Mouse (Mus musculus) kidney, postnatal 36 days (tissue): ENCODE measurements around the gene Drc3.

Experiments used
- DNase-seq, 2 experiments: peaks; one replicate each; pipeline ENCODE4 v3.0.0; 2021 to 2022; ENCODE audit warnings: mixed read lengths in 2 of 2

The Drc3 gene

DNA sequence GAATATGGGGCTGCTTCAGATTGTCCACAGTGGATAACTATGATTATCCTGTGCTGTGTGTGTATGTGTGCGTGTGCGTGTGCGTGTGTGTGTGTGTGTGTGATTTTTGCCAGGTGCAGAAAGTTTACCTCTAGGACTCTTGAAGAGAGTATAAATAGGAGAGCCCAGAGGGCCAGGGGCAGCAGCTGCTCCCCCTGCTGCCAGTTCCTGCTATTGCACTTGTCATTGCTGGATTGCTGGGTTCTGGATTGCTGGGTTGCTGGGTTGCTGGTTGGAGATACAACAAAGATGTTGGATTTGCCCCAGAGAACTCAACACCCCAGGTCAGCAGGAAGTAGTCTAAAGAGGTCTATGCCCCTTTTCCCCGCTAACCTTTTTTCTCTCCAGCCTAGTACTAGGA is 14.8 kb upstream of the Drc3 start:
- DNase-seq = peak in 1 of 2 experiments; percentile 72

- no peak for DNase-seq
These were observed 13.8 kb upstream of the Drc3 start for GRCm38 (mm10) chr11:60339361-60339760.

- DNase-seq = no peak
These were observed 7.3 kb upstream of the Drc3 start for GRCm38 (mm10) chr11:60345868-60346267.

DNA sequence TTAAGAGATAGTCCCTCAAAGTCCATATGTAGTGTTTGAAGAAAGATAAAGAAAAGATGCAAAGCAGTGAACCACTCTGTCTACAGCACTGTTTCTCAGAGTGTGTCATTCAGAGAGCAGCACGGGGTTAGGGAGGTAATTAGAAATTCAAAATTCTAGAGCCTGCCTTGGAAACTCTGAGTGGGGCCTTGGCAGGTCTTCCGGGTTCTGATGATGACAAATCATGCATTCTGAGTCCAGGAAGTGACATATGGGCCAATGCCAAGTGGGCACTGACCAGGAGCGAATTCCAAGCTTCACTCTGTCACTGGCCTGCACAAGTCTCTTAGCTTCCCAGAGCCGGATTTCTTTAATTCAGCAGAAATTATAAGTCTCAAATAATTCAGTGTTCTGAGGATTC is 6.6 kb upstream of the Drc3 start:
- peak; percentile 83 to 88 for DNase-seq

GRCm38 (mm10) chr11:60351388-60351787 is 1.7 kb upstream of the Drc3 start:
- DNase-seq = peak; percentile 51 to 73

DNA sequence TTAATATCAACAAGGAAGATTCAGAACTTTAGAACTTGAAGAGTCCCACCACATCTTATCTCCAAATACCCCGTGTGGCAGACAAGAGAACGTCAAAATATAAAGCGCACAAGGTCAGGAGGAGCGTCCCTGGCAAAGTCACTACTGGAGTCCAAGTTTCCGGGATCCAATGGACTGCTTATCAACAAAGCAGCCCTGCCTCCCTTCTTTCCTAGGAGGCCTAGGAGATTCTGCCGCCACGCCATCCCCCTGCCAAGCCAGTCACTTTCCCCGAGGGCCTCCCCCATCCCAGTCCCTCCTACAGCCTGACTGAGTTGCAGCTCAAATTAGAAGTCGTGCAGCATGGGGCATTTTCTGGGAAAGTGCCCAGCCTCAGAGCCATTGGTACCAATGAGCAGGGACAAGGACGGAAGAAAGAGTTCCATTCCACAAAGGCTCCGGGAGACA is 1.2 kb upstream of the Drc3 start:
- peak; percentile 19 to 48 for DNase-seq

- no peak for DNase-seq
These were observed 2.8 kb downstream of the Drc3 start for GRCm38 (mm10) chr11:60355952-60356351.

GRCm38 (mm10) chr11:60357116-60357515 is 4.0 kb downstream of the Drc3 start:
- DNase-seq = no peak

GRCm38 (mm10) chr11:60358548-60358947 is 5.4 kb downstream of the Drc3 start:
- DNase-seq = peak; percentile 36 to 42

GRCm38 (mm10) chr11:60359138-60359537 is 6.0 kb downstream of the Drc3 start:
- DNase-seq = no peak

- DNase-seq = no peak
These were observed 6.8 kb downstream of the Drc3 start for GRCm38 (mm10) chr11:60359936-60360335.

DNA sequence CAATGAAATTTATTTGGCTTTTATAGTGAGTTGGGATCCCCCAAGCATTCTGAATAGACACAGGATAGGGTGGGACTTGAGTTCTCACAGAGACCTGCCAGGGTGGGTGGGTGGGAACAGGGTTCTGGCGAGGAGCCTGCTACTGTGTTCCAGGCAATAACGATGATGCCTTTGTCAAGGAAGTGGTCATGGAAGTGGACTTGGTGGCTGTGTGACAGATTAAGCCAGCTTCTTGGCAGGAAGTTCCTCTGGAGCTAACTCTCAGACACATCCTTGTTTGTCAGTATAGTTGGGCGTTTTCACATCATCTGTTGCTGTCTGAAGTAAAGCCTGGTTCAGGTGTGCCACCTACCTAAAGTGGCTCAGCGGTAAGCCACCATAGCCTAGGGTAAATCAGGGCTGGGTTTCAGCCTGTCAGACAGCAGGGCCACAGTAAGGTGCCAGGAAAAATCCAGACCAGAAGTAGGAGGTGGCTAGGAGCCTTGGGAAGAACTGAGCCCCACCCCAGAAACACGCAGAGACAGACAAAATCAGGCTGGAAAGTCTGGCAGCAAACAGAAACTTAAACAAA is 7.6 kb downstream of the Drc3 start:
- DNase-seq = peak; percentile 51 to 68

- no peak for DNase-seq
These were observed 13.3 kb downstream of the Drc3 start for GRCm38 (mm10) chr11:60366239-60367019.

- no peak for DNase-seq
These were observed 14.1 kb downstream of the Drc3 start for GRCm38 (mm10) chr11:60367256-60367655.

- DNase-seq = no peak
These were observed 15.8 kb downstream of the Drc3 start for GRCm38 (mm10) chr11:60368909-60369308.

DNA sequence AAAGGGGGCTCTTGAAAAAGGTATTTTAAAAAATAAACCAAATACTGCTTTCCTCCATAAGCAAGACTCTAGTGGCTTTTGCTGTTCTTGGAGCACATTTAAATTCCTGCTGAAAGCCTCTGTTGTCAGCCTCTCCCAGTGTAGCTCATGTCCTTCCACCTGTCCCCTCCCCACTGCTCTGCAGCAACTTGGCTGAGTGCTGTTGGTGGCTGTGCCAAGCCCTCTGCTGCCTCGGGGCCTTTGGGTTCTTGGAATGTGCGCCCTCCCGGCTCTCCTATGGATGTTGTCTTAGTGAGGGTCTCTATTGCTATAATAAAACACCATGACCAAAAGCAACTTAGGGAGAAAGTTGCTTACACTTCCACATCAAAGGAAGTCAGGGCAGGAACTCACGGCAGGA is 16.3 kb downstream of the Drc3 start:
- no peak for DNase-seq

- no peak for DNase-seq
These were observed 17.3 kb downstream of the Drc3 start for GRCm38 (mm10) chr11:60370431-60370830.

DNA sequence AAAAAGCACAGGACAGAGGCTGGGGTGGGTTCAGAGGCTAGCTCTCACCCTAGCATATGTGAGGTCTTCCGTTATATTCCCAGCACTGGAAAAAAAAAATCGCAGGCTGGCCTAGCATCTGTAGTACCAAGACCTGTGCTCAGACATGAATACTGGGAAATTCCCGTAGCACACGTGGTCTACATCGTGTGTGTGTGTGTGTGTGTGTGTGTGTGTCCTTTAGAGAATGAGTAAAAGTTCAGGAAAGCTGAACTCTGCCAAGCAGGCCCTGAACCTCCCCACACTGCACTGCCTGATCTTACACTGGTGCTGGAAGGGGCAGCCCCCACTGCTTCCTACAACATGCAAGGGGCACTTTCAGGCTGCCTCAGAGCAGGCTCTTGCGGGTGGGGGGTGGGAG is 21.4 kb downstream of the Drc3 start:
- DNase-seq = no peak

DNA sequence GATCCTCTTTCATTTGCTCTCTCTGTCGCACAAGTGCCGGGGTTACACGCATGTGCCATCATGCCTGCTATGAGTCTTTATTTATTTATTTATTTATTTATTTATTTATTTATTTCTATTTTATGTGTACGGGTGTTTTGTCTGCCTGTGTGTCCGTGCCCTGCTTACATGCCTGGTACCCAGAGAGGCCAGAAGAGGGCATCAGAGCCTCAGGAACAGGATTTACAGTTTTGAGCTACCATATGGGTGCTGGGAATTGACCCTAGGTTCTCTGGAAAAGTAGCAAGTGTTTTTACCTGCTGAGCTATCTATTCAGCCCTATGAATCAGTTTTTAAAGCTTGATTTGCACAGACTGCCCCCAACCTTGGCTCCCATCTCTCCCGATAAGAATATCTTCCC is 30.4 kb downstream of the Drc3 start:
- DNase-seq = no peak

GRCm38 (mm10) chr11:60384762-60385421 is 31.8 kb downstream of the Drc3 start:
- no peak for DNase-seq

- DNase-seq = no peak
These were observed 32.8 kb downstream of the Drc3 start for GRCm38 (mm10) chr11:60385946-60386345.

- peak in 1 of 2 experiments; percentile 17 for DNase-seq
These were observed 34.8 kb downstream of the Drc3 start for GRCm38 (mm10) chr11:60387944-60388343.

GRCm38 (mm10) chr11:60391346-60391745 is 38.2 kb downstream of the Drc3 start:
- DNase-seq = no peak

GRCm38 (mm10) chr11:60396546-60396945 is 43.4 kb downstream of the Drc3 start:
- peak in 1 of 2 experiments; percentile 48 for DNase-seq
